Mouse (Mus musculus) stomach, embryonic 16.5 days (tissue): ENCODE results near the gene Ahnak. TPM values are rescaled to one million over a fixed set of nuclear protein-coding genes. Genes with fewer than 3 reads are reported as not detected.

Experiments
- ATAC-seq: fragments of 200-750 bp; cut with Nextera tagmentation; 2 replicates; pipeline ENCODE4 v1.8.0; 2017; ENCODE audit warnings: moderate number of reproducible peaks, moderate TSS enrichment; ENCODE audit not compliant: insufficient read depth, low FRiP score
- H3K27ac ChIP-seq: fragments of 300-500 bp; sonication (generic); 2 replicates; pipeline ENCODE4 v1.5.1; 2014; ENCODE audit warnings: low read length
- H3K27me3 ChIP-seq: fragments of 300-500 bp; sonication (generic); 2 replicates; pipeline ENCODE4 v1.6.1; 2014; ENCODE audit warnings: low read length, control low read depth, mixed read lengths; ENCODE audit not compliant: control insufficient read depth, insufficient read depth
- H3K36me3 ChIP-seq: fragments of 300-500 bp; sonication (generic); 2 replicates; pipeline ENCODE4 v1.6.1; 2014; ENCODE audit warnings: low read length; ENCODE audit not compliant: control insufficient read depth, insufficient read depth
- H3K4me1 ChIP-seq: fragments of 300-500 bp; sonication (generic); 2 replicates; pipeline ENCODE4 v1.6.1; 2014; ENCODE audit warnings: low read length, control low read depth, mixed read lengths; ENCODE audit not compliant: control insufficient read depth, insufficient read depth
- H3K4me2 ChIP-seq: fragments of 300-500 bp; sonication (generic); 2 replicates; pipeline ENCODE4 v1.6.1; 2014; ENCODE audit warnings: low read depth, low read length, mixed read lengths
- H3K4me3 ChIP-seq: fragments of 300-500 bp; sonication (generic); replicated peaks from 2 replicates; pipeline ENCODE4 v1.5.1; 2014; ENCODE audit warnings: mild to moderate bottlenecking, low read length
- H3K9ac ChIP-seq: fragments of 300-500 bp; sonication (generic); 2 replicates; pipeline ENCODE4 v1.6.1; 2014; ENCODE audit warnings: low read length
- H3K9me3 ChIP-seq: fragments of 300-500 bp; sonication (generic); replicated peaks from 2 replicates; pipeline ENCODE4 v1.6.1; 2016; ENCODE audit warnings: low read length, control low read depth; ENCODE audit not compliant: control insufficient read depth
- WGBS: fragments of 180-500 bp; shearing (Covaris S2); extraction: QIAGEN DNeasy Blood & Tissue Kit; methylation state at CpG from one replicate; pipeline ENCODE4 v1.1.7; 2014; 5-methylcytosine and 5-hydroxymethylcytosine counted together
- polyA plus RNA-seq: library from polyadenylated mRNA; unstranded; fragments of >200 nt; fragmentation: Nextera tagmentation; extraction: Ambion mirVana; gene quantifications from 2 replicates; pipeline ENCODE4 v1.2.1, GENCODE M21; 2015

Ahnak gene
- polyA plus RNA-seq, 1 experiment from 2014 or later = 46.4 TPM

DNA sequence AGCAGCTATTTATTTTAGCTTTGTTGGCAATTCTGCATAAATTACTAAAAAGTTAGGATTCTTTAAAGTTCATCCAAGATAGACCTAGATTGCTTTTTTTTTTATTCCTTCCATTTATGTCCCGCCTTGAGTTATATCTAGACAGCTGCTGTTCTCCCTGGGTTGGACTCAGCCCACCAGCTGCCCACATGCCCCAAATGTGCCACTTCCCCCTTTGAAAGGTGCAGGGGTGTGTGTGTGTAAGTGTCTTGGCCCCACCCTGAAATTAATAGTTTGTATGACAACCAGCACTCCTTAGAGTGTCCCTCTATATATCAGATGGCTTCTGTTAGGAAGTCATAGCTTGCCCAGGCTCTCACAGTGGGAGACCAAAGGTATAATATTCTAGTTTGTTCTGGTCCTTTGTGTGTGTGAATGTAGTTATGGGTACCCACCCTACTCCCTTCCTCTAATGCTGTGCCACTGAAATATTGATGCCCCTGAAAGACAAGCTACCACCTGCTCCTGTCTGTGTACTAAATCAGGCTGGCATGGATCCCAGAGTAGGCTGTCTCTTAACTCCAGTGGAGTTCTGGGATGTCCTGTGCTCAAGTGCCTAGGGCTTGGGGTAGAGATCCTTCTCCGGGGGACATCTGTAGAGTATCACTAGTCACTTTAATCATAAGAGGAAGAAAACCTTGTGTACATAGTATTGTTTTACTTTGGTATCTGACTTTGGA is 7.5 kb upstream of the Ahnak start:
- peak overlapping the region; percentile 74 for H3K27ac ChIP-seq
- no peak overlapping the region for H3K4me2 ChIP-seq
- no peak for ATAC-seq
- H3K4me1 ChIP-seq = peaks cover 53% of the 10 kb centered on the region
- peaks cover 25% of the 10 kb centered on the region for H3K36me3 ChIP-seq
- no peak overlapping the region for H3K4me3 ChIP-seq
- H3K27me3 ChIP-seq = no peaks in the 10 kb centered on the region
- 53% methylated on average over 2 of the region's 2 CpGs for WGBS
- H3K9me3 ChIP-seq = no peaks in the 10 kb centered on the region
- no peak overlapping the region for H3K9ac ChIP-seq

DNA sequence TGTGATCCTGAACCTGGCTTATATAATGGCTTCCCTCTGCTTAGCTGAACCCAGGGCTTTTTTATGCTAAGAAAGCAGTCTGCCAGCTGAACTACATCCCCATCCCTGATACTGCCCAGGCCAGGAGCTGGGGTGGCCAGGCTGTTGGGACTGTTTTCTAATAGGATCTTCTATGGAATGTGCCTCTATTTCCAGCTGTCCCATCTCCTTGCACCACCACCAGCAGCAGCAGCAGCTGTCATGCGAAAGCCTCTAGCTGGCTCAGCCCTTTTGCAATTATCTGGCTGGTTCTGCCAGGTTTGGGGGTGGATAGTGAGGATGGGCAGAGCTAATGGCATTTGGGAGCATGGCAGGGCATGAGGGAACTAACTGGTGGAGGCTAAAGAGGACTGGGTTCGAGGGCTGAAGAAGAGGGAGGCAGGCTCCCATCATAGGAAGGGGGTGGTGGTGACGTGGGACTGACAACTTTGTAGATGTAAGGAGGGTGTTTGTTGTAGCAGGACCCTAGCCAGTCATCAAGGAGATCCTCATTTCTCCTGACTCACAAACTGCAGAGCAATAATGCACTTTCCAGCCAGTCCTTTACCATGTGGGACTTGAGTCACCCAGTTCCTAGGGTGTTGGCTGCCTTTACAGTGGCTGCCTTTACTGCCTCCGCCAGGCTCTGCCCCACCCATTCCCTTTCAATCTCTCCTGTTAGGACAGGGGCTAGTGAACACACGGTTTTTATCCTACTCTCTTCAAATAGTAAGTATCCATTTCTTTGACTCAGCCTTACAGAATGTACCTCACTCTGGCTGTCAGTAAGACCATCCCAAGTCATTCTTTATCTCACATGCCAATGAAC is 6.6 kb upstream of the Ahnak start:
- H3K4me1 ChIP-seq = peaks cover 54% of the 10 kb centered on the region
- no peak overlapping the region for H3K4me3 ChIP-seq
- no peaks in the 10 kb centered on the region for H3K27me3 ChIP-seq
- peak overlapping the region; percentile 90 for H3K27ac ChIP-seq
- H3K9me3 ChIP-seq = no peaks in the 10 kb centered on the region
- peaks cover 23% of the 10 kb centered on the region for H3K36me3 ChIP-seq
- H3K9ac ChIP-seq = peak overlapping the region; percentile 45; the same call in 1 of the 2 replicates
- 33% methylated on average over 5 of the region's 5 CpGs for WGBS
- H3K4me2 ChIP-seq = no peak overlapping the region
- peak; percentile 76 for ATAC-seq

DNA sequence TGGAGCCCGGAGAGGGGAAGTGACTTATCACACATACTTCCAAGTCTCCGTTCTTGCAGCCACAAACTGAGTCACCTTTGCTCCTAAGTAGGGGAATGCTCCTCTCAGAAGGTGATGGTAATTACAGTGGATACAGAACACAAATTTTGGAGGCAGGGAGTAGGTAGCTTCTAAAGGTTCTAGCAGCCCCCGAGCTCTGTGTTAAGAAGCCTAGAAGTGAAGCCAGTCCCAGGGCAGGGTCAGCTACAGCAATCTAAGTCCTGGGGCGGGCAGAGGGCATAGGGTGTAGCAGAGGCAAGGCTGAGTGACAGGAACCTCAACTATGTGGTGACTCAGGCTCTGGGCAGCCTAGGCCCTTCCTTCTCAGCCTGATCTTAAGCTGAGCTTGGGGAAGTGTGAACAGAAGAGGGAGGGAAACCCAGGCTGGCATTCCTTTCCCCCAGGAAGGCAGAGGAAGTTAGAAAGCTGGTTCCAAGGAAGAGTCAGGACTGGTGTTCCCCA is 5.9 kb upstream of the Ahnak start:
- 24% methylated on average over 4 of the region's 4 CpGs for WGBS
- H3K27me3 ChIP-seq = no peaks in the 10 kb centered on the region
- H3K36me3 ChIP-seq = peaks cover 16% of the 10 kb centered on the region
- no peak overlapping the region; the same call in 1 of the 2 replicates for H3K4me2 ChIP-seq
- peak overlapping the region; percentile 90 for H3K27ac ChIP-seq
- H3K4me1 ChIP-seq = peaks cover 61% of the 10 kb centered on the region
- H3K9me3 ChIP-seq = no peaks in the 10 kb centered on the region
- H3K9ac ChIP-seq = peak overlapping the region; percentile 52; the same call in 1 of the 2 replicates
- no peak overlapping the region for H3K4me3 ChIP-seq
- ATAC-seq = peak; percentile 83

DNA sequence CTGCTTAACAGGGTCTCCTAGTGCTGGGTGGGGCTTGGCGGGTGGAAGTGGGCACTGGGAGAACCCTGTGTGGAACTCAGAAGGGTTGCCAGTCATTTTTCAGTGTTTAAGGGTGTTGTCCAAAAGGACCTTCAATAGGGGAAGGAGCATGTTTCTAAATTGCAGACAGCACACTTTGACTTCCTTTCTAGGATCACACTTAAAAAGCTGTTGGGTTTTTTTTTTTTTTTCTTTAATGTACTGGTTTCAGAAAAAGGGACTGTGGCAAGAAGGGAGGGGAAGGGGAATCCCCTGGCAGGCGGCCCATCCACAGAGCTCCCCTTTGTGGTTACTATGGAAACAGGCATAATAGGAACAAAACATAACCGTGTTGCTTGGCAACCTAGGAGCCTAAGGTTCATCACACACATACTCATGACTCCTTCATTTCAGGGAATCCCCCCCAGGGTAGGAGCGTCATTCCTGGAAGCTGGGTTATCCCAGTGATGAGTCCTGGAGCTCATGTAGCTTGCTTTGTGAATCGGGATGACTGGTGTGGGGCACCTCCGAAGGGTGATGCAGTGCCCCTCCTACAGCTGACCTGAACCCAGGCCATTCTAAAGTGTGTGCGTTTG is 4.7 kb upstream of the Ahnak start:
- Histone ChIP-seq H3K36me3 (peaks cover 5% of the 10 kb centered on the region; the same call in 1 of the 2 replicates), H3K4me1 (peaks cover 69% of the 10 kb centered on the region), H3K9me3 (no peaks in the 10 kb centered on the region), H3K27ac (peak overlapping the region; percentile 90), H3K27me3 (no peaks in the 10 kb centered on the region), H3K9ac (no peak overlapping the region; the same call in 1 of the 2 replicates), H3K4me2 (peak overlapping the region; percentile 20), H3K4me3 (no peak overlapping the region)
- WGBS = 10% methylated on average over 7 of the region's 7 CpGs
- ATAC-seq = peak; percentile 6; the same call in 1 of the 2 replicates

DNA sequence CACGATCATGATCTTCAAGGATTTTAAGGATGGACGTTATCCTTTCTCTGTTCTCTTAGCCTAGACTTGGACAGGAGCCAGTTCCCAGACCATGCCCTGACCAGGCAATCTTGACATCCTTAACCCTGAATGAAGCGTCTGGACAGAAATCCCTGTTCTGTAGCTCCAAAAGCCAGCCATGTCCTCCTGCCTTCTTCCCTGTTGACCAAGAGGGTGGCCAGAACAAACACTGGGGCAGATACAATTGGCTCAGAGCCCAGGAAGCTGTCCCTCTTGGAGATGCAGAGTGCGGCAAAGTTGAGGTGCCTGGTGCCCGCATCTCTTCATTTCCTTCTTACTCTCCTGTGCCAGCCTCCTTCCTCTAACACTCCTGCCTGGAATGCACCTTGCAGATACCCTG is 3.2 kb upstream of the Ahnak start:
- WGBS = 56% methylated on average over 5 of the region's 5 CpGs
- Histone ChIP-seq H3K4me3 (no peak overlapping the region), H3K4me1 (peaks cover 63% of the 10 kb centered on the region), H3K9me3 (no peaks in the 10 kb centered on the region), H3K27me3 (no peaks in the 10 kb centered on the region), H3K4me2 (no peak overlapping the region), H3K9ac (no peak overlapping the region), H3K27ac (no peak overlapping the region), H3K36me3 (no peaks in the 10 kb centered on the region)
- no peak for ATAC-seq

DNA sequence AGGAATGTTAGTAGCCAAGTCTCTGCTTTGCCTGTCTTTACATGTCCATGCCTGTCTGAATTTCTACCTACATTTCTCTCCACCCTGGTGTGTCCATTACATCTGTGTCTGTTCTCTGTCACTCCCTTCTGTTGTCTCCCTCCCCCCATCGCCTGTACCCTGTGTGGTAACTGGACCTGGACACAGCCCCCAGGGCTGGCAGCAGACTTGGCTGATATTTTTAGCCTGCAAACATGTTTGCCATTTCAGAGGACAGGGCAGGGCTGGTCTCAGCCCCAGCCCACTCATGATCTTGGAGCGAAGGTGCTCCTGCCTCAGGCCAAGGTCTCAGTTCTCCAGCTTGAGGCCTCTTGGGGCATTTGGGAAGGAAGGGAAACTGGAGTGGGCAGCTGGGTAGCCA is 1.3 kb upstream of the Ahnak start:
- Histone ChIP-seq H3K27me3 (no peaks in the 10 kb centered on the region), H3K9ac (peak overlapping the region; percentile 97), H3K36me3 (no peaks in the 10 kb centered on the region), H3K27ac (peak overlapping the region; percentile 99), H3K4me2 (0 out of 2 replicates have a peak overlapping the region, but pooled peaks have one; percentile 7), H3K9me3 (no peaks in the 10 kb centered on the region), H3K4me1 (peaks cover 67% of the 10 kb centered on the region), H3K4me3 (no peak overlapping the region)
- no peak for ATAC-seq
- 44% methylated on average over 2 of the region's 2 CpGs for WGBS

DNA sequence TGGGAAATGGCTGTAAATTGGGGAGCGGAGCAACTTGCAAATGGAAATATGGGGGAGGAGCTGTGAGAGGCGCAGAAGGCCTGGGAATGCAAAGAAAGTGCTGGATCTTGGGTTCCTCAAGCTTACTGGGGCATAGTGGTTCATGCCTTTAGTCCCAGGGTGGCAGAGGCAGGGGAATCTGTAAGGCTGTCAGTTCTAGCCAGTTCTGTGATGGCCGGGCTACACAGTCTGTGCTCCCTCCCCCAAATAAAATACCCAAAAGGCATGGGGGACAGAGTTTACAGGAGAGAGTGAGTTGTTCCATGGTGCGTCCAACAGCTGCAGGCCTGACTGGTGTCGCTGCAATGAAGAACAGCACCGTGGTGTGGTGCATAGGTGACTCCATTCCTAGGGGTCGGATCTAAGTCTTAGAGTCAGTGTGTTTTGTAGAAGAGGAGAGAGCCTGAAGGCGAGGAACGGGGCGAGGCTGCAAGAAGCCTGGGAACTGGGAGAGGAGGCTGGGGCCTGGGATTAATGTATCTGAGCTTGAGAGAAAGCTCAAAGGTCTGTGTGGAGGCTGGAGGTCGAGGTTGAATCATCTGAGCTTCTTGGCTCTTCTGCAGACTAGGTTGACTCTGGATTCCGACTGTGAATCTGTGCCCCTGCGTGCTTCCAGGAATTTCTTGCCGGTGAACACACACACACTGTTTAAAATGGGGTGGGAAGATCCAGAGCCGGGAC is 578 bp upstream of the Ahnak start:
- H3K9me3 ChIP-seq = no peaks in the 10 kb centered on the region
- no peak for ATAC-seq
- no peaks in the 10 kb centered on the region for H3K27me3 ChIP-seq
- peak overlapping the region; percentile 99 for H3K27ac ChIP-seq
- H3K4me1 ChIP-seq = peaks cover 68% of the 10 kb centered on the region
- peak overlapping the region; percentile 97 for H3K9ac ChIP-seq
- H3K4me2 ChIP-seq = peak overlapping the region; percentile 76
- H3K4me3 ChIP-seq = peak overlapping the region; percentile 87
- H3K36me3 ChIP-seq = no peaks in the 10 kb centered on the region
- 24% methylated on average over 15 of the region's 15 CpGs for WGBS

DNA sequence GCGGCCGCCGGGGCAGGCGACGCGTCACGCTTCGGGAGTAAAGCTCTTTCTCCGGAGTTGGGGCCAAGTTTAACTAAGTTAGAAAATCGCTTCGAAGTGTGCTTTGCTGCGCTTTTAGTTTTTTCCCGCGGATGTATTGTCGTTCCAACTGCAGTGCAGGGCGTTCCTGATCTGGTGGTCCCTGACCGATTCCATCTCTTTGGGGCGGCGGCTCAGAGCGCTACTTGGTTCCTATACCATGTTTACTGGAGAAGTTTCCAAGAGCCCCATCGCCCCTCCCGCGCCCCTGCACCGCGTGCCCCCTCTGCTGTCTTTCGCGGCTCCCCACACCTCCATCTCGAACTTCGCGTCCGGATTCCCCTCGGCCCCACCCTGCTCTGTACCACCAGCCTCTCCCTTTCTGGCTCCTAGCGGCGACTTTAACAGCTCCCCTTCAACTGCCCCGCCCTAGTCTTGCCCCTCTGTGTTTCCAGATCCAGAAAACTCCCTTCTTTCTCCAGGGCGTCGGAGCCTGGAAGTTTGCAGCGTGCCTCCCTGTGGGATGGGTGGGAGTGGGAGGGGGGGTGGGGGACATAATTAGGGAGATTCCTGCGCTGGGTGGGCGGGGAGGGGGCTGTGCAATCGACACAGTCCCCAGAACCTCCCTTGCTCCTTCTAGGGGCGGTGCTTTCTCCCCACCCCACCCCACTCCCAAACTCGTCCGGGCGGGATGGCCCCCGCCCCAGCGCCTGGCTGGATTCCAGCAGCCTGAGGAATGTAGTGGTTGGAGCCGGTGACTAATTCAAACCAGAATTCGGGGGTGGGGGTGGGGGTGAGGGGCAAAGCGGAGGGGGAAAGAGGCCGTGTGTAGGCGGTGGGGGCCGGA is 715 bp downstream of the Ahnak start:
- ATAC-seq = peak; percentile 80
- H3K9me3 ChIP-seq = no peaks in the 10 kb centered on the region
- WGBS = under 1% methylated on average over 53 of the region's 53 CpGs
- H3K4me3 ChIP-seq = peak overlapping the region; percentile 87
- peak overlapping the region; percentile 99 for H3K27ac ChIP-seq
- H3K36me3 ChIP-seq = no peaks in the 10 kb centered on the region
- no peaks in the 10 kb centered on the region for H3K27me3 ChIP-seq
- peak overlapping the region; percentile 97 for H3K9ac ChIP-seq
- H3K4me1 ChIP-seq = peaks cover 62% of the 10 kb centered on the region
- peak overlapping the region; percentile 76 for H3K4me2 ChIP-seq
